Mouse (Mus musculus): ENCODE data around the gene Grk4.

DNA sequence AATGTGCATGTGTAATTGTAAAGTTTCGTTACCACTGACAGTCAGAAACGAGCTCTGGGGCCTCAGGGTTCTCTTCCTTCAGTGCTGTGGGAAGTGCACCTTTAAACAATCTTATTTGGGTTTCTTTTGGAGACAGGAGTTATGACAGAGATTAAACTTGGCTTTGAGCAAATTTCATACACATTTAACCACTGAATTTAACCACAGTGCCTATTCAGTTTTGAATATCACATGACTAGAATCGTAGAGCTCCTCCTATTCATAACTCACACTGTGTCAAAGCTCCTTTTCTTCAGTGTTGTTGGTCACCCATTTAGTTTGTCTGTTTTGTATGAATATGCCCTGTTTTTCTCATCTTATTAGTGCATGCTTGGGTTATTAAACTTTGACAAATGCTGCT is 111.6 kb downstream of the Grk4 start:
- TF ChIP-seq CTCF (IDR thresholded peaks at IDR 0.05; ENCODE audit: low read depth) (no peak), EP300 (IDR thresholded peaks at IDR 0.05; ENCODE audit: low read depth) (no peak)

All from liver, embryonic 14.5 days (tissue).